Mouse (Mus musculus) frontal cortex, postnatal 14 days (tissue): Measurements from ENCODE around the gene Olfr15.

Experiments
- DNase-seq, 2 experiments: peaks; one replicate each; pipeline ENCODE4 v3.0.0; 2022; ENCODE audit warnings: low spot score in 2 of 2

Gene Olfr15

DNA sequence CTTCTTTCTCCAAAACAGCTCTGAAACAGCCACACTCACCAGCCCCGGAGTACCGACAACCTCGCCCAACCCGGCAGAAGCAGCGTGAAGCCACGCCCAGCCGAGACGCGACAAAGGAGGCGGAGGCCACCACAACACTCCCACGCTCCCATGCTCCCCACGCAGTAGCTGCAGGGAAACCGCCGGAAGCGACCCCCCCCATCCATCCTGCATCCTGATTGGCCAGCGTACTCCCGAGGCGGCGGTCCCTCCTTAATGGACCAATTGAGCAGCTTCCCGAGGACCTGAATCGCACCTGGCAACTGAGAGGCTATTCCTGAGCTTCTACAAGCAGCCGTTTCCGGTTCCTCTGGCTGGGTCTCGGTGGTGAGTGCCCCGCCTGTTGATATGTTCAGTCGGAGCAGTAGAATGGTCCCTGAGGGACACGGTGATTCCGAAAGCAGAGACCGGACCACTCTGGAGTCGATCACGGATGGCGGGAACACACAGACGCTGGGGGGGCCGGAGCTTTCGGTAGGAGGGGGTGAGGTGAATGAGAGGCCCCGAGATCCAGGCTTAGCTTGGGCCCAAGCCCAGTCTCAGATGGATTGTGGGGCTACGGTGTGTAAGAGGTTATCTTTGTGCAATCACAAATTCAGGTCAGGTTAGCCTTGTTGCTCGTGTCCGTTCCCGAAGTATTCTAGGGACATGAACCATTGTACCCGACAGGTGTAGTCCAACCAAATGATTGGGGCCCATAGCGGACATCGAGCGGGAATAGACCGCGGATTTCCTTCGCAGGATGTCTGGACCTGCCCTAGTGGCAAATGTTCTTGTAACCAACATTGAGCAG, 41.8 kb downstream of the Olfr15 start, which contains the start of gene Naa60:
Gene Naa60 (plus strand): TSS at position 160 of the 832 bp plus-strand sequence.
- peak; percentile 83 to 87 for DNase-seq

DNA sequence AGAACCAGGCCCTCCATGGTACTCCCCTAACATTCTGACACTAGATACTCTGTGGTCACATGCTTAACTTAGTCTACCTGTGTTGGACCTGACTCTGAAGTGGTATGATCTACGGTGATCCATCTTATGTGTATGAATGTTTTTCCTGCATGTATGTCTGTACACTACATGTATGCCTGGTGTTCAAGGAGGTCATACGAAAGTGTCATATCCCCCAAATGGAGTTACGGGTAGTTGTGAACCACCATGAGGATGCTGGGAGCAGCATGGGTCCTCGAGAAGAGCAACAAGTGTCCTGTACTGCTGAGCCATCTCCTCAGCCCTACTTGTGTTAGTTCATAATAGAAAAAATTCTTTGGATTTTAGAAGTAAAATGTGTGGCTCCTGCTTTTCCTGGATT, 45.7 kb downstream of the Olfr15 start:
- no peak for DNase-seq

DNA sequence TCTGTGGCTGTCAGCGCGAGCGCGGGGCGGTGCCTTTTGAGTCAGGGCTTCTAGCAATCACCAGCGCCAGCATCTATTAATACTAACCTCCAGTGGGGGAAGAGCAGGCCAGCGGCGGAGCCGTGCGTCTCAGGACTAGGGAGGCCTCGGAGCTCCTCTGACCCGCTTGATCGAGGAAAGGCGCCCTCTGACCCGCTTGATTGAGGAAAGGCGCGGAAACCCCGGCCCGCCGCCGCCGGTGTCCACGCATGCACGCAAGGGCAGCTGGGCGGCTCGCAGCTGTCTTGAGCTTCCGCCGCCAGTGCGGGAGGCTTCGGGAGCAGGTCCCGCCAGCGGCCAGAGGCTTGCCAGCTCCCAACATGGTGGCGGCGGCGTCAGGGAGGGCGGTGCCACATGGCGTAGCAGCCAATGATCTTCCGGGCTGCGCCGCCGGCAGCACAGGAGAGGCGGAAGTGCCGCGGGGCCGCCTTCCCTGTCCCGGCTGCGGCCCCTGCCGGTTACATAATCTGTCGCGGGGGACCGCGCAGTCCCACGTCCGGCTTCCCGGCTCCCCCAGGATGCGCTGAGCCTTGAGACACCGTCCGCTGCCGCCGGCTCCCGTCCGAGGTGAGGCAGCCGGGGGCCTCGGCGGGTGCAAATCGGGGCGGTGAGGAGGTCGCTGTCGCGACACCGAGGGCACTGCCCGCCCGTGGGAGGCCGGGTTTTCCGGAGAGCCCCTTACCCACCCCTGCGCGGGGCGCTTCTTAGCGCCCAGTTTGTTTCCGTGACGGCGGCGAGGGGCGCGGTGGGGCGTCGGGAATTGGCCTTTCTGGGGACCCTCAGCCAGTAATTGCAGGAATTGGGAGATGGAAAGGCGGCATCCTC, 53.8 kb downstream of the Olfr15 start, which contains the start of the genes Zfp597 and Gm20695:
Gene Zfp597 (minus strand): TSS at position 361 of the 864 bp plus-strand sequence.
Gene Gm20695 (plus strand): TSS at position 448 of the 864 bp plus-strand sequence.
- DNase-seq = peak; percentile 84 to 90

DNA sequence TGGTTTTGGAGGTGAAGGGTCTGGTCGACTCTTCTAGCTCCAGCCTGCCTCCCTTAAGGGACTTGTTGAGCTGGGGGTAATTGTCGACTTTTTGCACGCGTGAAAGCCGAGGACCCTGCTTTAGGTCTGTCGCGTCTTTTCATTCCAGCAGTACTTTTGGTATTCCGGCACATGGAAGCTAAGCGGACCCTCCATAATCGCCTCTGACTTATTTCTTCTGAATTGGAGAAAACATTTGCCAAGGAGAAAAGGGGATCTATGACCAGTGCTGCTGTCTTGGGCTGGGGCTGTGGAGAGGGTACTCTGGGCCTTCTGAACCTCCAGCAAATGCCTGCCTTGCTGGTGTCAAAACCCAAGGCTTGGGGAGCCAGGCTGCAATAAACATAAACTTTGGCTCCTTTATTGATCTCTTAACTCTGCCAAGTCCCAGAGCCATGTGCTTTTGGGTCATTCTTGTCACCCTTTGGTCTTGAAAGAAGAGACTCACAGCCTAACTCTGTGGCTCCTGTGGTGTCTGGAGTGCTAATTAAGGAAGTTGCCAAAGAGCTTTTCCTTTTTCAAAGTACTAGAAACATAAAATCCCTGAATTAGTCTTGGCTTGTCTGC, 54.5 kb downstream of the Olfr15 start:
- DNase-seq = no peak

DNA sequence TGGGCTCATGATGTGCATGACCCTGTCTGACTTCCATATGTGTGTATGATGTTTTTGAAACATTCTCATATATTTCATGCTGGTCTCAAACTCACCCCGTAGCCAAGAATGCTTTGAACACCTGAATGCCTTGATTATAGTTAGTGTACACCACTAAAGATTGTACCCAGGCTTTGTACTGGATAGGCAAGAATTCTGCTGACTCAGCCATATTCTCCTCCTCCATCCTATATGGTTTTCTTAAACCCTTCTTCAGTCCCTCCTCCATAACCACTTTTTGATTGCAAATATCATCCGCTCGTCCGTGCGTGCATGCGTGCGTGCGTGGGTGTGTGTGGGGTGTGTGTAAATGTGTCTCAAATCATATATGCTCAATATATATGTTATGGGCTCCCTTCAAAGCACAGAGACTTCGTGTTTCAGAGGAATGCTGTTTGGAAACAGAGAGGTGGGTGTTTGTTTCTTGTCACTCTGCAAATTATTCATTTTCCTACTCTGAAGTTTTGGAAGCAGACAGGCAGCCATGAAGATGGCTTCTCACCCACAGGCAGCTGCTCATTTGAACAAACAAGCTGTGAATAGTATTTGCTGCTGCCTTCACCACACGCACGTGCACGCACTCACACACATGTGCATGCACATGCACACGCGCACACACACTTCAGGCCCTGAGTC, 61.1 kb downstream of the Olfr15 start:
- no peak for DNase-seq

DNA sequence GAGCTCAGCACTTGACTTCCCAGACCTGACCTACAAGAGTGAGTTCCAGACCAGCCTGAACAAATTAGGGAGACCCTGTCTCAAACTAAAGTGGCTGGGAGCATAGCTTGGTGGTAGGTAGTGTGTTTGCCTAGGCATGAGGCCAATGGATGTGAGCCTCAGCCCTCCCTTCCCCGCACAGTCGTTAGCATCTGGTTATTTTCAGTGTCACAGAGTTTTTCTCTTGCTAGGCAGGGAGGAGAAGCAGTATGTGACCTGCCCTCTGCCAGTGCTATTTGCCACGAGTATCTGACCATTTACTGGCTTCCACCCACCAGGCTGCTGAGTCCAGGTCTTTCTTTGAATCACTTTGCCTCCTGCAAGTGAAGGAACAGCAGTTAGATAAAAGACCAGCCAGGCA, 63.1 kb downstream of the Olfr15 start:
- no peak for DNase-seq
